20 mouse cellular contexts compared by ENCODE assay signal in genomic region chr12:106040259-106040658, GRCm38 (mm10). TPM values are rescaled to one million over a fixed set of nuclear protein-coding genes. Genes with fewer than 3 reads are reported as not detected.
DNase-seq lines count a peak whose midpoint lies in the region; ATAC-seq and TF ChIP-seq lines count a peak whose summit lies in the region.
"Had no signal": no experiment of that assay in that cellular context is flagged by ENCODE, and none has a peak within 500 bp of the region (broad histone marks: within the 10 kb centered on the region; RNA-seq: fewer than 3 reads in every experiment).

No protein-coding gene starts in this region.

- peaks cover 21% of the 10 kb centered on the region for H3K4me1 ChIP-seq in liver, embryonic 13.5 days (replicated peaks)
- H3K4me1 ChIP-seq in liver, embryonic 12.5 days = peaks cover 22% of the 10 kb centered on the region; the same call in 1 of the 2 replicates
- peaks cover 5% of the 10 kb centered on the region; the same call in 1 of the 2 replicates for H3K4me1 ChIP-seq in bone marrow, adult 2 months (ENCODE audit: control insufficient read depth, insufficient read depth, low read length)
- no peaks in the 10 kb centered on the region for H3K4me1 ChIP-seq in kidney, embryonic 14.5 days (ENCODE audit: control insufficient read depth, insufficient read depth, low read length)
- H3K4me1 ChIP-seq in intestine, postnatal 0 days (replicated peaks; ENCODE audit: control insufficient read depth, insufficient read depth, low read length) = no peaks in the 10 kb centered on the region
- H3K4me1 ChIP-seq: embryonic facial prominence, embryonic 10.5 days; embryonic facial prominence, embryonic 12.5 days had no signal

- H3K27me3 ChIP-seq in liver, embryonic 13.5 days = no peaks in the 10 kb centered on the region
- H3K27me3 ChIP-seq in liver, embryonic 12.5 days (replicated peaks) = no peaks in the 10 kb centered on the region
- H3K27me3 ChIP-seq in kidney, embryonic 14.5 days (ENCODE audit: control insufficient read depth, insufficient read depth, low read length) = no peaks in the 10 kb centered on the region
- no peaks in the 10 kb centered on the region for H3K27me3 ChIP-seq in intestine, postnatal 0 days (replicated peaks; ENCODE audit: control insufficient read depth, insufficient read depth, low read length)
- H3K27me3 ChIP-seq: embryonic facial prominence, embryonic 12.5 days; forebrain, embryonic 13.5 days; forebrain, embryonic 15.5 days had no signal

- no peaks in the 10 kb centered on the region for H3K9me3 ChIP-seq in liver, embryonic 13.5 days (replicated peaks)
- no peaks in the 10 kb centered on the region for H3K9me3 ChIP-seq in liver, embryonic 12.5 days (replicated peaks)
- H3K9me3 ChIP-seq in kidney, embryonic 14.5 days (ENCODE audit: control insufficient read depth, low read length) = no peaks in the 10 kb centered on the region
- no peaks in the 10 kb centered on the region for H3K9me3 ChIP-seq in intestine, postnatal 0 days (ENCODE audit: control insufficient read depth)
- H3K9me3 ChIP-seq: embryonic facial prominence, embryonic 10.5 days; embryonic facial prominence, embryonic 12.5 days; forebrain, embryonic 13.5 days; forebrain, embryonic 15.5 days had no signal

- H3K36me3 ChIP-seq in liver, embryonic 13.5 days = peaks cover 91% of the 10 kb centered on the region
- H3K36me3 ChIP-seq in liver, embryonic 12.5 days = peaks cover 92% of the 10 kb centered on the region
- peaks cover 30% of the 10 kb centered on the region for H3K36me3 ChIP-seq in kidney, embryonic 14.5 days (ENCODE audit: control insufficient read depth, insufficient read depth, low read length)
- peaks cover 25% of the 10 kb centered on the region; the same call in 1 of the 2 replicates for H3K36me3 ChIP-seq in intestine, postnatal 0 days (ENCODE audit: control insufficient read depth, insufficient read depth)

- H3K9ac ChIP-seq in liver, embryonic 13.5 days = no peak overlapping the region
- no peak overlapping the region for H3K9ac ChIP-seq in liver, embryonic 12.5 days
- no peak overlapping the region for H3K9ac ChIP-seq in kidney, embryonic 14.5 days (ENCODE audit: low read depth, low read length)
- no peak overlapping the region for H3K9ac ChIP-seq in intestine, postnatal 0 days (ENCODE audit: low read depth, low read length)
- H3K9ac ChIP-seq: embryonic facial prominence, embryonic 12.5 days; forebrain, embryonic 13.5 days; forebrain, embryonic 15.5 days had no signal

- TF ChIP-seq POLR2A in bone marrow, adult 2 months (IDR thresholded peaks at IDR 0.05; ENCODE audit: borderline replicate concordance, control insufficient read depth, low read depth, low read length) = no peak

- H3K4me3 ChIP-seq in liver, embryonic 13.5 days (replicated peaks) = no peak overlapping the region
- no peak overlapping the region for H3K4me3 ChIP-seq in liver, embryonic 12.5 days
- H3K4me3 ChIP-seq in bone marrow, adult 2 months (replicated peaks; ENCODE audit: control insufficient read depth, low read depth, low read length) = no peak overlapping the region
- H3K4me3 ChIP-seq in kidney, embryonic 14.5 days (ENCODE audit: low read length) = no peak overlapping the region
- no peak overlapping the region for H3K4me3 ChIP-seq in intestine, postnatal 0 days (ENCODE audit: low read depth, low read length)
- H3K4me3 ChIP-seq: embryonic facial prominence, embryonic 10.5 days; embryonic facial prominence, embryonic 12.5 days; forebrain, embryonic 13.5 days; forebrain, embryonic 15.5 days had no signal

- DNase-seq in liver, embryonic 13.5 days = no peak
- no peak for DNase-seq in ovary, postnatal 36 days (ENCODE audit: low spot score)
- DNase-seq: adrenal gland, adult 2 months; adrenal gland, postnatal 10 days; adrenal gland, postnatal 25 days; cerebellum, adult 11-12 months; cerebellum, adult 2 months; cerebellum, adult 9-10 months; cerebellum, postnatal 10 days; cerebellum, postnatal 25 days had no signal

- no peak; the same call in 1 of the 2 replicates for ATAC-seq in liver, embryonic 13.5 days (ENCODE audit: low read depth)
- ATAC-seq in liver, embryonic 12.5 days = no peak
- ATAC-seq in granulocyte monocyte progenitor cell, adult 5-6 weeks (replicated peaks; ENCODE audit: poor library complexity, severe bottlenecking) = peak; percentile 79
- ATAC-seq in megakaryocyte progenitor cell, adult 5-6 weeks (replicated peaks; ENCODE audit: poor library complexity) = peak; percentile 73
- ATAC-seq in kidney, embryonic 14.5 days (ENCODE audit: low FRiP score, low TSS enrichment) = no peak
- ATAC-seq in intestine, postnatal 0 days = no peak
- ATAC-seq: forebrain, embryonic 13.5 days; forebrain, embryonic 15.5 days had no signal

- no peak overlapping the region for H3K4me2 ChIP-seq in liver, embryonic 13.5 days
- H3K4me2 ChIP-seq in liver, embryonic 12.5 days = no peak overlapping the region
- H3K4me2 ChIP-seq in kidney, embryonic 14.5 days (replicated peaks; ENCODE audit: low read depth, low read length) = no peak overlapping the region
- no peak overlapping the region for H3K4me2 ChIP-seq in intestine, postnatal 0 days (replicated peaks; ENCODE audit: low read depth)
- H3K4me2 ChIP-seq: embryonic facial prominence, embryonic 12.5 days; forebrain, embryonic 13.5 days; forebrain, embryonic 15.5 days had no signal

- H3K27ac ChIP-seq in liver, embryonic 13.5 days = 0 out of 2 replicates have a peak overlapping the region, but pooled peaks have one; percentile 13
- no peak overlapping the region for H3K27ac ChIP-seq in liver, embryonic 12.5 days
- H3K27ac ChIP-seq in bone marrow, adult 2 months (ENCODE audit: control insufficient read depth, insufficient read depth, low read depth, low read length, poor library complexity) = peak overlapping the region; percentile 42
- no peak overlapping the region for H3K27ac ChIP-seq in kidney, embryonic 14.5 days (ENCODE audit: low read depth, low read length)
- no peak overlapping the region for H3K27ac ChIP-seq in intestine, postnatal 0 days (ENCODE audit: low read depth, low read length)
- H3K27ac ChIP-seq: embryonic facial prominence, embryonic 10.5 days; embryonic facial prominence, embryonic 12.5 days; forebrain, embryonic 13.5 days; forebrain, embryonic 15.5 days had no signal

- no peak for TF ChIP-seq CTCF in bone marrow, adult 2 months (IDR thresholded peaks at IDR 0.05; ENCODE audit: control insufficient read depth, insufficient read depth, low read length)
- TF ChIP-seq CTCF in intestine, postnatal 0 days (IDR thresholded peaks at IDR 0.05; ENCODE audit: low read depth) = no peak

- WGBS in liver, embryonic 13.5 days (ENCODE audit: insufficient replicate concordance) = 84% methylated on average over 7 of the region's 7 CpGs
- 87% methylated on average over 7 of the region's 7 CpGs for WGBS in liver, embryonic 12.5 days (ENCODE audit: insufficient replicate concordance)
- 55% methylated on average over 7 of the region's 7 CpGs for WGBS in bone marrow, adult 2 months
- 95% methylated on average over 7 of the region's 7 CpGs for WGBS in kidney, embryonic 14.5 days
- 88% methylated on average over 7 of the region's 7 CpGs for WGBS in intestine, postnatal 0 days

RNA-seq across cellular contexts. Expression of gene Vrk1, which starts 30.2 kb away (rescaled TPM):
- 127 and 146 TPM in 2 replicates for polyA plus RNA-seq in liver, embryonic 13.5 days (2015; fragmentation: Nextera tagmentation; extraction: Ambion mirVana)
- polyA plus RNA-seq in liver, embryonic 12.5 days (2016; fragmentation: Nextera tagmentation; extraction: Ambion mirVana) = 136 and 141 TPM in 2 replicates
- 57.4 and 65.8 TPM in 2 replicates for polyA plus RNA-seq in bone marrow, adult 2 months (2011; ENCODE audit: insufficient read depth, insufficient read length, low replicate concordance, missing spikeins)
- 97.1 and 98.6 TPM in 2 replicates for total RNA-seq in granulocyte monocyte progenitor cell, adult 5-6 weeks (2014; fragmentation: Nextera tagmentation)
- 205 and 212 TPM in 2 replicates for total RNA-seq in granulocyte monocyte progenitor cell, adult 5-6 weeks (2017)
- total RNA-seq in megakaryocyte progenitor cell, adult 5-6 weeks (2015) = 128 and 137 TPM in 2 replicates
- 182 and 198 TPM in 2 replicates for total RNA-seq in megakaryocyte progenitor cell, adult 5-6 weeks (2017)
- 79.0 and 84.8 TPM in 2 replicates for polyA plus RNA-seq in kidney, embryonic 14.5 days (2014; fragmentation: Nextera tagmentation; extraction: Ambion mirVana)
- 20.4 and 23.0 TPM in 2 replicates for polyA plus RNA-seq in intestine, postnatal 0 days (2015; fragmentation: Nextera tagmentation; extraction: Ambion mirVana)

Comparison
In these comparisons a context has a peak if more than half of its experiments do, and no peak if none do; other contexts are left out.
1. H3K27ac ChIP-seq: peak in liver, embryonic 13.5 days (single experiment) and bone marrow, adult 2 months (single experiment); none in liver, embryonic 12.5 days (single experiment), kidney, embryonic 14.5 days (single experiment) and intestine, postnatal 0 days (single experiment).
2. ATAC-seq: peak in granulocyte monocyte progenitor cell, adult 5-6 weeks (single experiment) and megakaryocyte progenitor cell, adult 5-6 weeks (single experiment); none in liver, embryonic 13.5 days (single experiment), liver, embryonic 12.5 days (single experiment), kidney, embryonic 14.5 days (single experiment) and intestine, postnatal 0 days (single experiment).